Mouse (Mus musculus): ENCODE data around the gene Il16. TPM values are rescaled to one million over a fixed set of nuclear protein-coding genes. Genes with fewer than 3 reads are reported as not detected.

Il16 gene
- polyA plus RNA-seq, 1 experiment from 2014 or later = 6.8 TPM

GRCm38 (mm10) chr7:83632682-83633120, 112.8 kb downstream of the Il16 start:
- H3K4me3 ChIP-seq (replicated peaks; ENCODE audit: low read length) = peak overlapping the region; percentile 67
- 41% methylated on average over 6 of the region's 6 CpGs for WGBS
- H3K36me3 ChIP-seq (ENCODE audit: control insufficient read depth, insufficient read depth, low read length) = 0 out of 2 replicates have a peak, but pooled peaks cover 4% of the 10 kb centered on the region
- H3K27ac ChIP-seq (ENCODE audit: low read length) = peak overlapping the region; percentile 46; the same call in 1 of the 2 replicates
- H3K9ac ChIP-seq (ENCODE audit: low read length) = peak overlapping the region; percentile 80
- no peaks in the 10 kb centered on the region for H3K27me3 ChIP-seq (ENCODE audit: control insufficient read depth, insufficient read depth, low read length)
- ATAC-seq (ENCODE audit: insufficient read depth, low FRiP score) = no peak
- peak overlapping the region; percentile 65 for H3K4me2 ChIP-seq (ENCODE audit: low read depth, low read length)
- H3K9me3 ChIP-seq (replicated peaks; ENCODE audit: control insufficient read depth, low read length) = no peaks in the 10 kb centered on the region
- H3K4me1 ChIP-seq (ENCODE audit: control insufficient read depth, insufficient read depth, low read length) = peaks cover 16% of the 10 kb centered on the region

- WGBS = 2% methylated on average over 35 of the region's 35 CpGs
- Histone ChIP-seq H3K4me1 (ENCODE audit: control insufficient read depth, insufficient read depth, low read length) (peaks cover 16% of the 10 kb centered on the region), H3K4me3 (replicated peaks; ENCODE audit: low read length) (peak within 1 kb of the TSS; percentile 67), H3K4me2 (ENCODE audit: low read depth, low read length) (peak within 1 kb of the TSS; percentile 65), H3K36me3 (ENCODE audit: control insufficient read depth, insufficient read depth, low read length) (0 out of 2 replicates have a peak, but pooled peaks cover 4% of the 10 kb centered on the region), H3K9me3 (replicated peaks; ENCODE audit: control insufficient read depth, low read length) (no peaks in the 10 kb centered on the region), H3K9ac (ENCODE audit: low read length) (peak within 1 kb of the TSS; percentile 80), H3K27ac (ENCODE audit: low read length) (peak within 1 kb of the TSS; percentile 68), H3K27me3 (ENCODE audit: control insufficient read depth, insufficient read depth, low read length) (no peaks in the 10 kb centered on the region)
- peak; percentile 97 for ATAC-seq (ENCODE audit: insufficient read depth, low FRiP score)
Measured at GRCm38 (mm10) chr7:83631828-83632681, 113.5 kb downstream of the Il16 start, which contains the start of gene Stard5. Stard5 (plus strand) TSS chr7:83631959.

- ATAC-seq (ENCODE audit: insufficient read depth, low FRiP score) = no peak; the same call in 1 of the 2 replicates
- peak overlapping the region; percentile 68 for H3K27ac ChIP-seq (ENCODE audit: low read length)
- H3K4me1 ChIP-seq (ENCODE audit: control insufficient read depth, insufficient read depth, low read length) = peaks cover 16% of the 10 kb centered on the region
- H3K9me3 ChIP-seq (replicated peaks; ENCODE audit: control insufficient read depth, low read length) = no peaks in the 10 kb centered on the region
- no peaks in the 10 kb centered on the region for H3K36me3 ChIP-seq (ENCODE audit: control insufficient read depth, insufficient read depth, low read length)
- H3K27me3 ChIP-seq (ENCODE audit: control insufficient read depth, insufficient read depth, low read length) = no peaks in the 10 kb centered on the region
- 9% methylated on average over 11 of the region's 11 CpGs for WGBS
- peak overlapping the region; percentile 65 for H3K4me2 ChIP-seq (ENCODE audit: low read depth, low read length)
- peak overlapping the region; percentile 67 for H3K4me3 ChIP-seq (replicated peaks; ENCODE audit: low read length)
- H3K9ac ChIP-seq (ENCODE audit: low read length) = peak overlapping the region; percentile 75
Measured at GRCm38 (mm10) chr7:83631073-83631827, 114.3 kb downstream of the Il16 start.

- ATAC-seq (ENCODE audit: insufficient read depth, low FRiP score) = no peak
- H3K9ac ChIP-seq (ENCODE audit: low read length) = no peak overlapping the region
- no peak overlapping the region for H3K4me3 ChIP-seq (replicated peaks; ENCODE audit: low read length)
- 81% methylated on average over 4 of the region's 4 CpGs for WGBS
- no peak overlapping the region for H3K4me2 ChIP-seq (ENCODE audit: low read depth, low read length)
- H3K36me3 ChIP-seq (ENCODE audit: control insufficient read depth, insufficient read depth, low read length) = no peaks in the 10 kb centered on the region
- no peaks in the 10 kb centered on the region for H3K9me3 ChIP-seq (replicated peaks; ENCODE audit: control insufficient read depth, low read length)
- peaks cover 5% of the 10 kb centered on the region for H3K4me1 ChIP-seq (ENCODE audit: control insufficient read depth, insufficient read depth, low read length)
- no peaks in the 10 kb centered on the region for H3K27me3 ChIP-seq (ENCODE audit: control insufficient read depth, insufficient read depth, low read length)
- H3K27ac ChIP-seq (ENCODE audit: low read length) = no peak overlapping the region
Measured at GRCm38 (mm10) chr7:83627369-83627768, 118.2 kb downstream of the Il16 start.

GRCm38 (mm10) chr7:83626557-83627257, 118.8 kb downstream of the Il16 start:
- Histone ChIP-seq H3K4me3 (replicated peaks; ENCODE audit: low read length) (no peak overlapping the region), H3K4me2 (ENCODE audit: low read depth, low read length) (no peak overlapping the region), H3K27me3 (ENCODE audit: control insufficient read depth, insufficient read depth, low read length) (no peaks in the 10 kb centered on the region), H3K4me1 (ENCODE audit: control insufficient read depth, insufficient read depth, low read length) (peaks cover 4% of the 10 kb centered on the region; the same call in 1 of the 2 replicates), H3K9me3 (replicated peaks; ENCODE audit: control insufficient read depth, low read length) (no peaks in the 10 kb centered on the region), H3K36me3 (ENCODE audit: control insufficient read depth, insufficient read depth, low read length) (no peaks in the 10 kb centered on the region), H3K9ac (ENCODE audit: low read length) (no peak overlapping the region), H3K27ac (ENCODE audit: low read length) (no peak overlapping the region)
- no peak for ATAC-seq (ENCODE audit: insufficient read depth, low FRiP score)
- WGBS = 74% methylated on average over 8 of the region's 8 CpGs

- H3K4me2 ChIP-seq (ENCODE audit: low read depth, low read length) = no peak overlapping the region
- no peaks in the 10 kb centered on the region for H3K27me3 ChIP-seq (ENCODE audit: control insufficient read depth, insufficient read depth, low read length)
- H3K4me1 ChIP-seq (ENCODE audit: control insufficient read depth, insufficient read depth, low read length) = no peaks in the 10 kb centered on the region
- H3K36me3 ChIP-seq (ENCODE audit: control insufficient read depth, insufficient read depth, low read length) = no peaks in the 10 kb centered on the region
- no peak overlapping the region for H3K4me3 ChIP-seq (replicated peaks; ENCODE audit: low read length)
- no peak overlapping the region for H3K9ac ChIP-seq (ENCODE audit: low read length)
- ATAC-seq (ENCODE audit: insufficient read depth, low FRiP score) = no peak
- no peak overlapping the region for H3K27ac ChIP-seq (ENCODE audit: low read length)
- 76% methylated on average over 1 of the region's 1 CpGs for whole genome bisulfite sequencing
- H3K9me3 ChIP-seq (replicated peaks; ENCODE audit: control insufficient read depth, low read length) = no peaks in the 10 kb centered on the region
Measured at GRCm38 (mm10) chr7:83624065-83624464, 121.5 kb downstream of the Il16 start.

- no peak overlapping the region for H3K4me2 ChIP-seq (ENCODE audit: low read depth, low read length)
- H3K36me3 ChIP-seq (ENCODE audit: control insufficient read depth, insufficient read depth, low read length) = no peaks in the 10 kb centered on the region
- no peak overlapping the region for H3K9ac ChIP-seq (ENCODE audit: low read length)
- no peak overlapping the region for H3K27ac ChIP-seq (ENCODE audit: low read length)
- H3K4me1 ChIP-seq (ENCODE audit: control insufficient read depth, insufficient read depth, low read length) = no peaks in the 10 kb centered on the region
- WGBS = 91% methylated on average over 6 of the region's 6 CpGs
- ATAC-seq (ENCODE audit: insufficient read depth, low FRiP score) = no peak
- no peaks in the 10 kb centered on the region for H3K27me3 ChIP-seq (ENCODE audit: control insufficient read depth, insufficient read depth, low read length)
- H3K4me3 ChIP-seq (replicated peaks; ENCODE audit: low read length) = no peak overlapping the region
- H3K9me3 ChIP-seq (replicated peaks; ENCODE audit: control insufficient read depth, low read length) = no peaks in the 10 kb centered on the region
Measured at GRCm38 (mm10) chr7:83622582-83622981, 122.9 kb downstream of the Il16 start.

- no peak for ATAC-seq (ENCODE audit: insufficient read depth, low FRiP score)
- 84% methylated on average over 1 of the region's 1 CpGs for WGBS
Measured at GRCm38 (mm10) chr7:83618709-83619108, 126.8 kb downstream of the Il16 start.

More at GRCm38 (mm10) chr7:83618709-83619108, 126.8 kb downstream of the Il16 start:
- Histone ChIP-seq H3K27me3 (ENCODE audit: control insufficient read depth, insufficient read depth, low read length) (no peaks in the 10 kb centered on the region), H3K36me3 (ENCODE audit: control insufficient read depth, insufficient read depth, low read length) (no peaks in the 10 kb centered on the region), H3K9me3 (replicated peaks; ENCODE audit: control insufficient read depth, low read length) (no peaks in the 10 kb centered on the region), H3K9ac (ENCODE audit: low read length) (no peak overlapping the region), H3K27ac (ENCODE audit: low read length) (no peak overlapping the region), H3K4me1 (ENCODE audit: control insufficient read depth, insufficient read depth, low read length) (no peaks in the 10 kb centered on the region), H3K4me3 (replicated peaks; ENCODE audit: low read length) (no peak overlapping the region), H3K4me2 (ENCODE audit: low read depth, low read length) (no peak overlapping the region)
